Mouse (Mus musculus) left cerebral cortex, postnatal 10 days (tissue): ENCODE data around the gene Sipa1l2. TPM values are rescaled to one million over a fixed set of nuclear protein-coding genes. Genes with fewer than 3 reads are reported as not detected.
A peak's percentile ranks its signal among the peaks of the same experiment; 100 is the strongest.

Experiments
- DNase-seq, 2 experiments: peaks; one replicate each; pipeline ENCODE4 v3.0.0; 2021 to 2022; ENCODE audit warnings: low spot score in 2 of 2, mixed read lengths in 1 of 2; ENCODE audit errors: extremely low spot score in 1 of 2
- intact Hi-C: fragments of 180-260 bp; cut with DNase I; formaldehyde crosslinking; loops from one replicate; pipeline ENCODE4 v1.15.1; 2025
- total RNA-seq, 2 experiments: library from RNA; stranded (reverse); gene quantifications; 2 replicates each; pipeline ENCODE4 v1.2.3; 2021

Gene Sipa1l2
- total RNA-seq, 2 experiments from 2014 or later = 36.6 to 38.6 TPM

DNA sequence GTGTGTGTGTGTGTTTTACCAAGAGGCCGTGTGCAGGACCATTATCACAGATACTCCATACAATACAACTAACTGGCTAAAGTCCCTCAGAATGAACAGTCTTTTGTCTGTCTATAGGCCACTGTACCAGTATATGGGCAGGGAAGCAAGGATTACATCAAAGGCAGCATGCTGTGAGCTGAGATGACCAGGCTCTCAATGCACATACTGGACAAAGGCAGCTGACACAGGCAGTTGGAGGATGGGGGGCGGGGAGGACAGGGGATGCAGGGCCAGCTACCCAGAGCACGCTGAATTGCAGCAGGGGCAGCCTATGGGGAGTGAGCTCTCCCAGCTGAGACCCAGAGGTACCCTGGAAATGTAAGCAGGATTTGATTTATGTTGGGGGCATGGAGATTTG lies 20.8 kb upstream of the Sipa1l2 start:
- no peak for DNase-seq
- intact Hi-C loops = no loop called here

- intact Hi-C loops = no loop called here
- no peak for DNase-seq
Observed at GRCm38 (mm10) chr8:125586587-125586986, 17.0 kb upstream of the Sipa1l2 start.

DNA sequence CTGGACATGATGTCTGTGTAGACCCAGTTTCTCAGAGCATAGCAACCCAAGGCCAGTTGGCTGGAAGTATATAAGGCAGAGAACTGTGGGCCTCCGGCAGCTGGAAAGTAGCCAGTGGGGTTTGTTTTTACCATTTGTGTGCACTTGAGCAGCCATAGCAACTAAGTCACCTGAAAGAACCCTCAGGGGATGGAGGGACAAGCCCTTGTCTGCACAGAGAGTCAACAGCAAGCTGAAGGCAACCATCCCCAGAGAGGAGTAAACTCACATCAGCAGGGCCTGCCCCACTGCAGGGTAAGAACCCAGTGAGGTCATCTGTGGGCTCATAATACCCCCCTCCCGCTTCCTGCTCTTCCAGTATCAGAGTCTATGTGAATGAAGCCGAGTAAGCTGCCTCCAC lies 14.7 kb upstream of the Sipa1l2 start:
- DNase-seq = no peak
- intact Hi-C loops = no loop called here

DNA sequence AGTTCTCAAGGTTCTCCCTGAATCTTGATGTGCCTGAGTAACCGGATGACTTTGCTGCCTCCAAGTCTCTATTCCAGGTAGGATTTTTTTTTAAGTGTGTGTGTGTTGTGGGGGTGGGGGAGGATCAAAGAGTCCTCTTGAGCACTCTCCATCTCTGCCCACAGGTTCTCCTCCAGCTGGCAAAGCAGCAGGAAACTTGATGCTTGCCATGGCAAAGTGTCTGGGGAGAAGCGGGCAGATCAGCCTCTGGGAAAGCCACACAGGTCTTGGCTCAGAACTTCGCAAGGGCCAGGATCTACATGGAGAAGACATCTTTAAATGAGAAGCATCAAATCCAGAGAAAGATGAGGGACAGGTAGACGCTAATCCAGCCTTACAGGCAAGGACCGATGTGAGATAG lies 10.8 kb upstream of the Sipa1l2 start:
- intact Hi-C loops = no loop called here
- no peak for DNase-seq

DNA sequence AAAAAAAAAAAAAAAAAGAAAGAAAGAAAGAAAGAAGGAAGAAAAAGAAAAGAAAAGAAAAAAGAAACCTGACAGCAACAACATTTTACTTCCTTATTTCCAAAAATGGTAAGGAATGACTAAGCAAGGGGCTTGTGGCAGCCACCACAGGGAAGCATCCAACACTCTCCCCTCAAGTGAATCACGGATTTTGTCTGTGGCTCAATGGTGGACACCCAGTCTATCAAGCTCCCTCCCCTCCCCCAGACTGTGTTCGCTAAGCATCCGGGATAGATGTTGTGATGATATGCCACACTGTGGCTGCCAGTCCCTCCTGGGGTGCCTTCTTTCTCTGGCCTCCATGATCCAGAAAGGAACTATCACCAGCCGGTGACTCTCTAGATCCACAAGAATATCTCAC lies 6.5 kb upstream of the Sipa1l2 start:
- no peak for DNase-seq
- intact Hi-C loops = loop anchor here (5.0 to 10.0 kb wide), 2 partner anchors 86 to 149 kb away; partner anchors contain the start of gene Ntpcr

DNA sequence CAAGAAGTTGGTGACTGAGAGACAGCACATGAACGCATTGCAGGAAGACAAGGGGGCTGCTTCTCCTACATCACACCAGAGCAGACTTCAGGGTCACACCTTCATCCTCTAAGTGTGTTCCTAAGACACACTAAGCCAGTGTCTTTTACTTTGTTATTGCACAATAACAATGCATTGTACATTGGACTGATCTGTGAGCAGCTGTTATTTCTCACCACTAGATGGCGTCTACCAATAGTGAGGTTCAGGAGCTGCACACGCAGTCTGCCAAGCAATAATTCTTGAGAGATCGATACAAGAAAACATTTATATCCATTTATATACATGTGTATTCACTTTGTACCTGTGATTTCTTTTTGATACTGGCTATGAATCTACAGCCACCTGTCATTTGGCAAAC lies 4.7 kb upstream of the Sipa1l2 start:
- no peak for DNase-seq
- intact Hi-C loops = loop anchor here (5.0 to 10.0 kb wide), 2 partner anchors 151 to 283 kb away; partner anchors contain the start of gene Ntpcr

GRCm38 (mm10) chr8:125572246-125572645 lies 2.6 kb upstream of the Sipa1l2 start:
- intact Hi-C loops = loop anchor here (5.0 to 10.0 kb wide), 2 partner anchors 153 to 285 kb away; partner anchors contain the start of gene Ntpcr
- no peak for DNase-seq

DNA sequence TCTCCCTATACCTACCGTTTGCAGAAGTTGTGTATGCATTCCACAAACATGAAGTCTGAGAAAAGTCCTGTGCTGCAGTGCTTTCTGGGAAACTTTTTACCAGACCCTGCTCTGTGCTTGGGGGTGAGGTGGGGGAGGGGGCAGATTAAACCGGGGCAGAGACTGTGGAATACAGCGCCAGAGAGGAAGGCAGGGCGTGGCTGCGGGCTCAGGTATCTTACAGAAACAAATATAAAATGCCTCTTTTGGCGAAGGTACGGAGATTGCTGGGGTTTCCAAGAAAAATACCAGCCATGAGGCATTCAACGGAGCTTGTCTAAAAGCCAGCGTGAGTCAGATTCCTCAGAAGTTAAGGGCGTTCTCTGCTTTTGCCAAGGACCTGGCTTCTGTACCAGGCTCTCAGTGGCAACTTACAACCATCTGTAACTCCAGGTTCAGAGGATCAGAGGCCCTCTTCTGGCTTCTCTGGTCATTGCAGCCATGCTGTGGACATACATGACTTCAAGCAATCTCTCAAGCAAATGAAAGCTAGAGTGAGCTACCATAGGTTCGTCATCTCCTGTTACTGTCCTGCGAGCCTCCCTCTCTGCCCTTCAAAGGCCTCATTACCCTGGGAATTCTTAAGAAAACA lies 1.3 kb upstream of the Sipa1l2 start:
- intact Hi-C loops = loop anchor here (5.0 to 10.0 kb wide), 2 partner anchors 154 to 286 kb away; partner anchors contain the start of gene Ntpcr
- peak in 1 of 2 experiments; percentile 61 for DNase-seq

GRCm38 (mm10) chr8:125570389-125570788 lies 781 bp upstream of the Sipa1l2 start:
- intact Hi-C loops = loop anchor here (5.0 to 10.0 kb wide), 2 partner anchors 154 to 287 kb away; partner anchors contain the start of gene Ntpcr
- DNase-seq = no peak

DNA sequence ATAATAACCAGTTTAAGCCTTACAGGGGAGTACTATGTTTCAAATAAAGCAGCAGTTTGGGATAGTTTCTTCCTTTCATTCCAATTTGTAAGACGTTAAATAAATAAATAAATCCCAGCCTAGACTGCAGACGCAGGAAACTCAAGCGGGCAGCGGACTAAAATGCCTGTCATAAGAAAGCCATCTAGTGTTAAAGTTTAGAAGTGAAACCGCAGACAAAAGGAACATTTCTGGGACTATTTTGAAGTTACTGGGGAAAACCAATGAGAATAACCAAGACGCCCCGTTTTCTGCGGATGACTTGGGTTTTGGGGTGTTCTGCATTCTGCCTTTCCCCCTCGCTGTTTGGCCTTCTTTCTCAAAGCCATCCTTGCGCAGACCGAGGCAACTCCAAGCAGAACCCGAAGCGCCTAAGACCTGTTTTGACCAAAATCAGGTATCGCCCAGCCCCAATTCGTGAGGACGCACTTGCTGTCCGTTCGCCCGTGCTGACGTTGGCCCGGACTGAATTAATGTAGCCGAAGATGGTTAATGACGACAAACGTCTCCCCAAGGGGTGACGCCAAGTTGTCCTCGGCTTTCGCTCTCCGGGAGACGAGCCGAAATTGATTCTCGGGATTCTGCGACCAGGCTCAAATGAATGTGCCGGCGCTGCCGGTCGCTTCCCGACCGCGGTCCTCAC lies 616 bp downstream of the Sipa1l2 start:
- peak; percentile 62 to 73 for DNase-seq
- intact Hi-C loops = loop anchor here (5.0 to 10.0 kb wide), 6 partner anchors 92 to 494 kb away; no protein-coding TSS in a partner anchor

- DNase-seq = no peak
- intact Hi-C loops = loop anchor here (5.0 to 10.0 kb wide), 6 partner anchors 91 to 494 kb away; no protein-coding TSS in a partner anchor
Observed at GRCm38 (mm10) chr8:125568421-125568850, 1.2 kb downstream of the Sipa1l2 start.

GRCm38 (mm10) chr8:125567569-125567968 lies 2.0 kb downstream of the Sipa1l2 start:
- no peak for DNase-seq
- intact Hi-C loops = loop anchor here (5.0 to 10.0 kb wide), 6 partner anchors 90 to 493 kb away; no protein-coding TSS in a partner anchor

- no peak for DNase-seq
- intact Hi-C loops = loop anchor here (5.0 to 10.0 kb wide), 3 partner anchors 36 to 488 kb away; no protein-coding TSS in a partner anchor
Observed at GRCm38 (mm10) chr8:125562878-125563277, 6.7 kb downstream of the Sipa1l2 start.

DNA sequence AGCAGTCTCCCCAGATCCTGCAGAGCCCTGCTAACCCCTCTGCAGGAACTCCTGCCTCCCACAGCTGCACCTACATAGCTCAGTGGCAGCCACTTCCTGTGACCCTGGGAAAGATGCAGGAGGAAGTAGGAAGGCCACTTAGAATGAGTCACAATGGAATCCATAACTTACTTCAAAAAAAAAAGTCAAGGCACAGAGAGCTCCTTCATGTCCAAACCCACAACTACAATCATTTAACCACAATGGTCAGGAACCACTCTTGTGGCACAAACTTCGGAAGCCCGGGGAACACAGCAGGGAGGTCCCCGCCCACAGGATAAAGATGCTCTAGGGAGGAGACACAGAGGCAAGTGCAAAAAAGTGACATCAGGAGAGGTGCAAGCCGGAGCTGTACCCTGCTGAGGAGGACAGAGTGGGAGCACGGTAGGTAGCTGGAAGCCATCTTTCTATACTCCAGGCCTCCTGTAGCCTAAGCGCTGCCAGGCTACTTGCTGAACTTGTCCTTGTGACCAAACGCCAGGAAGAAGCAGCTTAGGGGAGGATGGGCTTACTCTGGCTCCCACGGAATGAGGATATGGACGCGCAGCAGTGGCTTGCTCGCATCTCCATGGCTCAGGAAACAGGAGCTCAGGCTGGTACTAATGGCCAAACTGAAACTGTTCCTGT lies 8.7 kb downstream of the Sipa1l2 start:
- peak in 1 of 2 experiments; percentile 30 for DNase-seq
- intact Hi-C loops = loop anchor here (5.0 to 10.0 kb wide), 3 partner anchors 34 to 486 kb away; no protein-coding TSS in a partner anchor

DNA sequence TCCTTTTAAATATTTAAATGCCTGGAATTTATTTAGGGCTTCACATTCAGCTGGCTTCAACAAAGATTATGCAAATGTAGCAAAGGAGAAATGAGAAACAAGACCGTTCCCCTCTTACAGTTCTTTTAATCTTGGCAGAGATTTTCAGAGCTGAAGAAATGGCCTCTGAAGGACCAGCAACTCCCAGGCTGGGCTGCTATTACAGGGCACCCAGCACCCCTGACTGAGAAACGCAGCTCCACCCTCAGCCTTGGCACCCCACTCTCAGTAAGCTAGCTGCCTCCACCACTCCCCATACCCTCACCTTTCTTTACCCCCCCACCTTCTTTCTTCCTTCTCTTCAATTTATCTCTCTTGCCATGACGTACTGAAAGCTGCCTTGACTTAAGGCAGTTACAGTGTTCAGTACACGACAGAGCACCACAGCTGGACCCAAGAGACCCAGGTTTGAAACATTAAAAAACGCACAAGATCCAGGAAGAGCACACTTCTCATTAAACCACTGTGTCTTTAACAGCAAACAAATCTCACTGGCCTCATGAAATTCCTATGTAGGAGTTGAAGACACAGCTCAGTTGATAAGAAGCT lies 10.4 kb downstream of the Sipa1l2 start:
- intact Hi-C loops = no loop called here
- DNase-seq = peak in 1 of 2 experiments; percentile 28

DNA sequence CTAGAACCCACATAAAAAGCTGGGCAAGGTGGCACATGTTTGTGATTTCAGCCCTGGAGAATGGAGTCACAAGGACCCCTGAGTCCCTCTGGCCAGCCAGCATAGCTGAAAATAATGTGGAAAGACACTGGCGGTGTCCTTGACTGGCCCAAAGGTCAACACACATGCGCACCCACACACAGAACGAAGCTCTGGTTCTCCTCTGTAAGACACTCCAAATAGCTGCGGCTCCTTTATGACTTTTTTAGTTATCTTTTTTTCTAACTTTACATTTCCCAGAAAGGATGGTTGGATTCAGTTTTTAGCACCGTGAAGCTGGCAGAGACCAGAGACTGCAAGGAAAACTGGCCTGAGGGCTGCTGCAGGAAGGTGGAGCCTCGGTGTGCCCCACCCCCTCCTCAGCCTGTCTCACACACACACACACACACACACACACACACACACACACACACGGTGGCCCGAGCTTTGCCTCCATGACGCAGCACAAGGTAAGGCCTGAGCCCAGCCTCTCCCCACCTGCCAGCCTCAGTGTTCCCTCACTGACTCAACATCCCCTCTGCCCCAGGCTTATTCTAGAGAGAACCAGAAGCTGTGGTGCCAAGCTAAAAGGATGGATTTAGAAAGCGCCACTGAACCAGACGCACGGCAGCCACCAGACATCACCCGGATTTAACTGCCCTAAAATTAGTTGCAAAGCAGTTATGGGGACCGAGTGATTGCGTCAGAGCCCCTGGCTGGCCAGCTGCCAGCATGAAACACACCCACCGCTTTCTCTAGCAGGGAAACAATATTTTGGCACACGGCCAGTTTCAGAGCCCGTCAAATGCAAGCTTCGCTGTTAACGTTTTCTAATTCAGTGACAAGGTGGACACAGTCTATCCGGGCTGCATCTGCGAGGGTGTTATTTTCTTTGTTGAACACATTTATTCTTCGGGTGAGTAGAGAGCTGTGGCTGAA lies 11.2 kb downstream of the Sipa1l2 start:
- intact Hi-C loops = no loop called here

DNA sequence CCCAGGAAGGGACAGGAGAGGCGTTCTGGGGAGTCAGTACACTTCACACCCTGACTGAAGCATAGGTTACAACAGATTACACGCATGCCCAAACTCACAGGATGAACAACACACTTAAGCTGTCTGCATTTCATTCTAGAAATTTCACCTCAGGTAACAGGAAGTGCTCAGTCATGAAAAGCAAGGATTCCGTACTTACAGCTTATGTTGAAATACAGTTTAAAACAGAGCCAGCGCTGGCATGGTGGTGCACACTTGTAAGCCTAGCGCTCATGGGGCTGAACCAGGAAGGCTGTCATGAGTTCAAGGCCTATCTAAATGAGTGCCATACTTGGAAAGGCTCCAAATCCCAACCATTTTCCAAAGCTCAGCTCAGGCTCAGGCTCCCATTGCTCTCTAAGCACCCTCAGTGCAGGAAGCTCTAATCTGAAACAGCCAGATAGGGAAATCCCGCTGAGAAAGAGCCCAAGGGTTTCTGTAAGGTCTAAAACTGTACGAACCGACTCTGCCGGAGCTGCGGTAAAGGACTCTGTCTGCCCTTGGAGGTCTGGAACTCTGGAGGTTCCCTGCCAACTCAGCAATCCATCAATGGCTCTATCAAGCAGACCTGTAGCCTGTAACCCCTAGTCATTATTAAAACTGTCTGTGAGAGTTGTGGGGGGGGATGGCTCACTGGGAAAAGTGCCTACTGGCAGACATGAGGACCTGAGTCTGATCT lies 12.1 kb downstream of the Sipa1l2 start:
- DNase-seq = no peak
- intact Hi-C loops = no loop called here

More for the DNA sequence above, 11.2 kb downstream of the Sipa1l2 start:
- peak; percentile 91 for DNase-seq
